Mouse (Mus musculus) limb, embryonic 15.5 days (tissue): ENCODE data around the gene Amotl1. TPM values are rescaled to one million over a fixed set of nuclear protein-coding genes. Genes with fewer than 3 reads are reported as not detected.
A peak's percentile ranks its signal among the peaks of the same experiment; 100 is the strongest.

Experiments used
- ATAC-seq: fragments of 200-750 bp; cut with Nextera tagmentation; 2 replicates; pipeline ENCODE4 v1.8.0; 2017; ENCODE audit warnings: low read depth, moderate TSS enrichment; ENCODE audit not compliant: insufficient number of reproducible peaks, low FRiP score, low TSS enrichment
- H3K27ac ChIP-seq: fragments of 300-500 bp; sonication (generic); 2 replicates; pipeline ENCODE4 v1.5.1; 2015; ENCODE audit warnings: moderate library complexity, mild to moderate bottlenecking, inconsistent platforms
- H3K27me3 ChIP-seq: fragments of 300-500 bp; sonication (generic); 2 replicates; pipeline ENCODE4 v1.6.1; 2015; ENCODE audit warnings: inconsistent platforms
- H3K36me3 ChIP-seq: fragments of 300-500 bp; sonication (generic); 2 replicates; pipeline ENCODE4 v1.6.1; 2015; ENCODE audit warnings: inconsistent platforms
- H3K4me1 ChIP-seq: fragments of 300-500 bp; sonication (generic); 2 replicates; pipeline ENCODE4 v1.6.1; 2015; ENCODE audit warnings: inconsistent platforms
- H3K4me2 ChIP-seq: fragments of 300-500 bp; sonication (generic); 2 replicates; pipeline ENCODE4 v1.6.1; 2015; ENCODE audit warnings: mild to moderate bottlenecking, inconsistent platforms
- H3K4me3 ChIP-seq: fragments of 300-500 bp; sonication (generic); 2 replicates; pipeline ENCODE4 v1.5.1; 2015; ENCODE audit warnings: mild to moderate bottlenecking, inconsistent platforms
- H3K9ac ChIP-seq: fragments of 300-500 bp; sonication (generic); 2 replicates; pipeline ENCODE4 v1.6.1; 2015; ENCODE audit warnings: inconsistent platforms
- H3K9me3 ChIP-seq: fragments of 300-500 bp; sonication (generic); 2 replicates; pipeline ENCODE4 v1.6.1; 2016; ENCODE audit warnings: inconsistent platforms
- WGBS: fragments of 180-500 bp; shearing (Covaris S2); methylation state at CpG from one replicate; pipeline ENCODE4 v1.1.7; 2015; 5-methylcytosine and 5-hydroxymethylcytosine counted together
- polyA plus RNA-seq: library from polyadenylated mRNA; unstranded; fragments of >200 nt; fragmentation: Nextera tagmentation; extraction: Ambion mirVana; gene quantifications from 2 replicates; pipeline ENCODE4 v1.2.1, GENCODE M21; 2015

Amotl1 gene
- polyA plus RNA-seq, 1 experiment from 2014 or later, result 35.3 TPM

- no peaks in the 10 kb centered on the region for H3K36me3 ChIP-seq
- no peak for ATAC-seq
- no peaks in the 10 kb centered on the region for H3K4me1 ChIP-seq
- peak overlapping the region; percentile 87 for H3K27ac ChIP-seq
- no peaks in the 10 kb centered on the region for H3K27me3 ChIP-seq
- H3K9ac ChIP-seq, result no peak overlapping the region
- no peaks in the 10 kb centered on the region for H3K9me3 ChIP-seq
- WGBS, result 58% methylated on average over 7 of the region's 7 CpGs
- peak overlapping the region; percentile 18 for H3K4me3 ChIP-seq
- 0 out of 2 replicates have a peak overlapping the region, but pooled peaks have one; percentile 5 for H3K4me2 ChIP-seq
These were observed 18.0 kb upstream of the Amotl1 start for GRCm38 (mm10) chr9:14662876-14663275.

GRCm38 (mm10) chr9:14662138-14662537, 17.3 kb upstream of the Amotl1 start:
- peak overlapping the region; percentile 87 for H3K27ac ChIP-seq
- no peaks in the 10 kb centered on the region for H3K9me3 ChIP-seq
- H3K9ac ChIP-seq, result no peak overlapping the region
- WGBS, result 60% methylated on average over 9 of the region's 9 CpGs
- no peaks in the 10 kb centered on the region for H3K4me1 ChIP-seq
- 0 out of 2 replicates have a peak overlapping the region, but pooled peaks have one; percentile 5 for H3K4me2 ChIP-seq
- H3K4me3 ChIP-seq, result peak overlapping the region; percentile 18
- ATAC-seq, result peak; percentile 40; the same call in 1 of the 2 replicates
- H3K36me3 ChIP-seq, result no peaks in the 10 kb centered on the region
- H3K27me3 ChIP-seq, result no peaks in the 10 kb centered on the region

GRCm38 (mm10) chr9:14657926-14658325, 13.1 kb upstream of the Amotl1 start:
- Histone ChIP-seq H3K36me3 (no peaks in the 10 kb centered on the region), H3K4me2 (no peak overlapping the region), H3K4me3 (no peak overlapping the region), H3K27me3 (no peaks in the 10 kb centered on the region), H3K27ac (no peak overlapping the region), H3K9ac (no peak overlapping the region), H3K4me1 (no peaks in the 10 kb centered on the region), H3K9me3 (no peaks in the 10 kb centered on the region)
- WGBS, result 38% methylated on average over 2 of the region's 2 CpGs
- ATAC-seq, result no peak

GRCm38 (mm10) chr9:14654010-14654409, 9.2 kb upstream of the Amotl1 start:
- H3K4me3 ChIP-seq, result no peak overlapping the region
- no peaks in the 10 kb centered on the region for H3K9me3 ChIP-seq
- no peaks in the 10 kb centered on the region for H3K27me3 ChIP-seq
- no peak overlapping the region for H3K9ac ChIP-seq
- H3K4me2 ChIP-seq, result no peak overlapping the region
- no peak overlapping the region for H3K27ac ChIP-seq
- WGBS, result 78% methylated on average over 2 of the region's 2 CpGs
- H3K36me3 ChIP-seq, result no peaks in the 10 kb centered on the region
- ATAC-seq, result no peak
- H3K4me1 ChIP-seq, result no peaks in the 10 kb centered on the region

- Histone ChIP-seq H3K9me3 (no peaks in the 10 kb centered on the region), H3K4me3 (no peak overlapping the region), H3K4me2 (no peak overlapping the region), H3K4me1 (no peaks in the 10 kb centered on the region), H3K27ac (no peak overlapping the region), H3K9ac (no peak overlapping the region), H3K27me3 (no peaks in the 10 kb centered on the region), H3K36me3 (no peaks in the 10 kb centered on the region)
- WGBS, result 68% methylated on average over 1 of the region's 1 CpGs
- ATAC-seq, result no peak
These were observed 7.9 kb upstream of the Amotl1 start for GRCm38 (mm10) chr9:14652761-14653160.

- no peaks in the 10 kb centered on the region for H3K27me3 ChIP-seq
- H3K4me2 ChIP-seq, result no peak overlapping the region
- WGBS, result 84% methylated on average over 8 of the region's 8 CpGs
- no peak overlapping the region for H3K27ac ChIP-seq
- no peak overlapping the region for H3K9ac ChIP-seq
- H3K36me3 ChIP-seq, result no peaks in the 10 kb centered on the region
- no peak for ATAC-seq
- no peak overlapping the region for H3K4me3 ChIP-seq
- no peaks in the 10 kb centered on the region for H3K9me3 ChIP-seq
- peaks cover 7% of the 10 kb centered on the region for H3K4me1 ChIP-seq
These were observed 3.0 kb upstream of the Amotl1 start for GRCm38 (mm10) chr9:14647849-14648248.

- WGBS, result 93% methylated on average over 1 of the region's 1 CpGs
- H3K27me3 ChIP-seq, result no peaks in the 10 kb centered on the region
- H3K27ac ChIP-seq, result no peak overlapping the region
- H3K4me2 ChIP-seq, result no peak overlapping the region
- H3K4me1 ChIP-seq, result peaks cover 19% of the 10 kb centered on the region
- H3K36me3 ChIP-seq, result no peaks in the 10 kb centered on the region
- no peak for ATAC-seq
- no peak overlapping the region for H3K9ac ChIP-seq
- H3K9me3 ChIP-seq, result no peaks in the 10 kb centered on the region
- H3K4me3 ChIP-seq, result no peak overlapping the region
These were observed 1.8 kb upstream of the Amotl1 start for GRCm38 (mm10) chr9:14646641-14647040.

- ATAC-seq, result no peak
- H3K4me3 ChIP-seq, result no peak overlapping the region
- H3K27ac ChIP-seq, result no peak overlapping the region
- no peak overlapping the region for H3K9ac ChIP-seq
- no peaks in the 10 kb centered on the region for H3K27me3 ChIP-seq
- H3K4me2 ChIP-seq, result no peak overlapping the region
- H3K4me1 ChIP-seq, result peaks cover 24% of the 10 kb centered on the region
- no peaks in the 10 kb centered on the region for H3K36me3 ChIP-seq
- WGBS, result 67% methylated on average over 3 of the region's 3 CpGs
- H3K9me3 ChIP-seq, result no peaks in the 10 kb centered on the region
These were observed 1.2 kb upstream of the Amotl1 start for GRCm38 (mm10) chr9:14646061-14646460.

- no peak overlapping the region for H3K9ac ChIP-seq
- ATAC-seq, result no peak
- 64% methylated on average over 6 of the region's 6 CpGs for WGBS
- H3K27ac ChIP-seq, result peak overlapping the region; percentile 80
- no peak overlapping the region for H3K4me2 ChIP-seq
- peaks cover 30% of the 10 kb centered on the region for H3K4me1 ChIP-seq
- H3K27me3 ChIP-seq, result no peaks in the 10 kb centered on the region
- H3K36me3 ChIP-seq, result no peaks in the 10 kb centered on the region
- no peak overlapping the region for H3K4me3 ChIP-seq
- no peaks in the 10 kb centered on the region for H3K9me3 ChIP-seq
These were observed 1.5 kb downstream of the Amotl1 start for GRCm38 (mm10) chr9:14643328-14643727.

GRCm38 (mm10) chr9:14642251-14643021, 2.4 kb downstream of the Amotl1 start:
- WGBS, result 14% methylated on average over 5 of the region's 5 CpGs
- Histone ChIP-seq H3K27ac (peak overlapping the region; percentile 80), H3K27me3 (no peaks in the 10 kb centered on the region), H3K4me1 (peaks cover 30% of the 10 kb centered on the region), H3K36me3 (no peaks in the 10 kb centered on the region), H3K4me2 (no peak overlapping the region), H3K4me3 (no peak overlapping the region), H3K9ac (no peak overlapping the region), H3K9me3 (no peaks in the 10 kb centered on the region)
- ATAC-seq, result peak; percentile 67

GRCm38 (mm10) chr9:14641310-14642067, 3.4 kb downstream of the Amotl1 start:
- WGBS, result 33% methylated on average over 7 of the region's 7 CpGs
- Histone ChIP-seq H3K4me1 (peaks cover 30% of the 10 kb centered on the region), H3K4me2 (no peak overlapping the region), H3K27ac (peak overlapping the region; percentile 80), H3K9me3 (no peaks in the 10 kb centered on the region), H3K36me3 (no peaks in the 10 kb centered on the region), H3K4me3 (no peak overlapping the region), H3K27me3 (no peaks in the 10 kb centered on the region), H3K9ac (no peak overlapping the region)
- peak; percentile 16; the same call in 1 of the 2 replicates for ATAC-seq

GRCm38 (mm10) chr9:14636244-14636643, 8.6 kb downstream of the Amotl1 start:
- no peaks in the 10 kb centered on the region for H3K36me3 ChIP-seq
- H3K27ac ChIP-seq, result no peak overlapping the region
- WGBS, result 75% methylated on average over 3 of the region's 3 CpGs
- no peaks in the 10 kb centered on the region for H3K9me3 ChIP-seq
- peaks cover 22% of the 10 kb centered on the region for H3K4me1 ChIP-seq
- no peak overlapping the region for H3K9ac ChIP-seq
- ATAC-seq, result no peak
- no peak overlapping the region for H3K4me2 ChIP-seq
- no peak overlapping the region for H3K4me3 ChIP-seq
- H3K27me3 ChIP-seq, result 0 out of 2 replicates have a peak, but pooled peaks cover 4% of the 10 kb centered on the region
